Mouse (Mus musculus) intestine, embryonic 16.5 days (tissue): ENCODE measurements around the gene Hint2. TPM values are rescaled to one million over a fixed set of nuclear protein-coding genes. Genes with fewer than 3 reads are reported as not detected.
A peak's percentile ranks its signal among the peaks of the same experiment; 100 is the strongest.

Experiments
- ATAC-seq: fragments of 200-750 bp; cut with Nextera tagmentation; 2 replicates; pipeline ENCODE4 v1.8.0; 2017; ENCODE audit warnings: moderate TSS enrichment, moderate library complexity
- H3K27ac ChIP-seq: fragments of 300-500 bp; sonication (generic); 2 replicates; pipeline ENCODE4 v1.5.1; 2014; ENCODE audit warnings: mild to moderate bottlenecking, low read length
- H3K27me3 ChIP-seq: fragments of 300-500 bp; sonication (generic); replicated peaks from 2 replicates; pipeline ENCODE4 v1.6.1; 2014; ENCODE audit warnings: low read length, control low read depth, mixed read lengths; ENCODE audit not compliant: control insufficient read depth, insufficient read depth
- H3K36me3 ChIP-seq: fragments of 300-500 bp; sonication (generic); 2 replicates; pipeline ENCODE4 v1.6.1; 2014; ENCODE audit warnings: low read length, control low read depth; ENCODE audit not compliant: control insufficient read depth, insufficient read depth
- H3K4me1 ChIP-seq: fragments of 300-500 bp; sonication (generic); 2 replicates; pipeline ENCODE4 v1.6.1; 2014; ENCODE audit warnings: low read length, control low read depth, mixed read lengths; ENCODE audit not compliant: control insufficient read depth, insufficient read depth
- H3K4me2 ChIP-seq: fragments of 300-500 bp; sonication (generic); 2 replicates; pipeline ENCODE4 v1.6.1; 2014; ENCODE audit warnings: low read depth, low read length, control low read depth
- H3K4me3 ChIP-seq: fragments of 300-500 bp; sonication (generic); 2 replicates; pipeline ENCODE4 v1.5.1; 2014; ENCODE audit warnings: mild to moderate bottlenecking, low read length
- H3K9ac ChIP-seq: fragments of 300-500 bp; sonication (generic); 2 replicates; pipeline ENCODE4 v1.6.1; 2014; ENCODE audit warnings: low read depth, low read length
- H3K9me3 ChIP-seq: fragments of 300-500 bp; sonication (generic); 2 replicates; pipeline ENCODE4 v1.6.1; 2016; ENCODE audit warnings: low read length, control low read depth; ENCODE audit not compliant: control insufficient read depth
- WGBS: fragments of 180-500 bp; shearing (Covaris S2); extraction: QIAGEN DNeasy Blood & Tissue Kit; methylation state at CpG from one replicate; pipeline ENCODE4 v1.1.7; 2014; 5-methylcytosine and 5-hydroxymethylcytosine counted together
- polyA plus RNA-seq: library from polyadenylated mRNA; unstranded; fragments of >200 nt; fragmentation: Nextera tagmentation; extraction: Ambion mirVana; gene quantifications from 2 replicates; pipeline ENCODE4 v1.2.1, GENCODE M21; 2015

Gene Hint2
- polyA plus RNA-seq, 1 experiment from 2014 or later = 187 TPM

GRCm38 (mm10) chr4:43691026-43691425, 34.8 kb upstream of the Hint2 start:
- Histone ChIP-seq H3K9ac (no peak overlapping the region), H3K27ac (no peak overlapping the region), H3K4me1 (peaks cover 7% of the 10 kb centered on the region; the same call in 1 of the 2 replicates), H3K9me3 (no peaks in the 10 kb centered on the region), H3K4me3 (no peak overlapping the region), H3K4me2 (no peak overlapping the region), H3K36me3 (no peaks in the 10 kb centered on the region), H3K27me3 (no peaks in the 10 kb centered on the region)
- ATAC-seq = no peak
- WGBS = 80% methylated on average over 5 of the region's 5 CpGs

GRCm38 (mm10) chr4:43690021-43690420, 33.8 kb upstream of the Hint2 start:
- Histone ChIP-seq H3K9me3 (no peaks in the 10 kb centered on the region), H3K27me3 (no peaks in the 10 kb centered on the region), H3K36me3 (no peaks in the 10 kb centered on the region), H3K27ac (no peak overlapping the region), H3K9ac (no peak overlapping the region), H3K4me3 (no peak overlapping the region), H3K4me2 (no peak overlapping the region), H3K4me1 (no peaks in the 10 kb centered on the region; the same call in 1 of the 2 replicates)
- WGBS = 92% methylated on average over 17 of the region's 17 CpGs
- ATAC-seq = no peak

GRCm38 (mm10) chr4:43679416-43680043, 23.3 kb upstream of the Hint2 start:
- 81% methylated on average over 7 of the region's 7 CpGs for WGBS
- H3K4me3 ChIP-seq = no peak overlapping the region
- H3K27me3 ChIP-seq = no peaks in the 10 kb centered on the region
- no peaks in the 10 kb centered on the region; the same call in 1 of the 2 replicates for H3K4me1 ChIP-seq
- H3K9me3 ChIP-seq = no peaks in the 10 kb centered on the region
- H3K4me2 ChIP-seq = no peak overlapping the region
- no peak overlapping the region for H3K27ac ChIP-seq
- no peak overlapping the region for H3K9ac ChIP-seq
- no peak for ATAC-seq
- no peaks in the 10 kb centered on the region for H3K36me3 ChIP-seq

GRCm38 (mm10) chr4:43678541-43678940, 22.3 kb upstream of the Hint2 start:
- Histone ChIP-seq H3K36me3 (no peaks in the 10 kb centered on the region), H3K9me3 (no peaks in the 10 kb centered on the region), H3K27ac (no peak overlapping the region), H3K9ac (no peak overlapping the region), H3K27me3 (no peaks in the 10 kb centered on the region), H3K4me1 (no peaks in the 10 kb centered on the region; the same call in 1 of the 2 replicates), H3K4me2 (no peak overlapping the region), H3K4me3 (no peak overlapping the region)
- WGBS = 86% methylated on average over 6 of the region's 6 CpGs
- no peak for ATAC-seq

- Histone ChIP-seq H3K9ac (no peak overlapping the region), H3K4me3 (no peak overlapping the region), H3K9me3 (no peaks in the 10 kb centered on the region), H3K36me3 (no peaks in the 10 kb centered on the region), H3K4me1 (no peaks in the 10 kb centered on the region; the same call in 1 of the 2 replicates), H3K4me2 (no peak overlapping the region), H3K27me3 (no peaks in the 10 kb centered on the region), H3K27ac (no peak overlapping the region)
- ATAC-seq = peak; percentile 63
- WGBS = 65% methylated on average over 4 of the region's 4 CpGs
Observed at GRCm38 (mm10) chr4:43675608-43676007, 19.3 kb upstream of the Hint2 start.

GRCm38 (mm10) chr4:43674974-43675373, 18.7 kb upstream of the Hint2 start:
- peaks cover 2% of the 10 kb centered on the region for H3K4me1 ChIP-seq
- no peak overlapping the region for H3K27ac ChIP-seq
- H3K4me2 ChIP-seq = no peak overlapping the region
- no peaks in the 10 kb centered on the region for H3K27me3 ChIP-seq
- H3K9ac ChIP-seq = no peak overlapping the region
- ATAC-seq = peak; percentile 41; the same call in 1 of the 2 replicates
- H3K4me3 ChIP-seq = no peak overlapping the region
- no peaks in the 10 kb centered on the region for H3K36me3 ChIP-seq
- H3K9me3 ChIP-seq = no peaks in the 10 kb centered on the region
- WGBS = 60% methylated on average over 5 of the region's 5 CpGs

- Histone ChIP-seq H3K27me3 (no peaks in the 10 kb centered on the region), H3K4me1 (peaks cover 5% of the 10 kb centered on the region), H3K9me3 (no peaks in the 10 kb centered on the region), H3K36me3 (no peaks in the 10 kb centered on the region), H3K9ac (no peak overlapping the region), H3K27ac (no peak overlapping the region), H3K4me2 (no peak overlapping the region), H3K4me3 (no peak overlapping the region)
- WGBS = 74% methylated on average over 8 of the region's 8 CpGs
- no peak for ATAC-seq
Observed at GRCm38 (mm10) chr4:43673703-43674102, 17.4 kb upstream of the Hint2 start.

- no peak overlapping the region for H3K27ac ChIP-seq
- 0 out of 2 replicates have a peak overlapping the region, but pooled peaks have one; percentile 11 for H3K9ac ChIP-seq
- no peak overlapping the region for H3K4me2 ChIP-seq
- no peak overlapping the region for H3K4me3 ChIP-seq
- no peaks in the 10 kb centered on the region for H3K9me3 ChIP-seq
- no peaks in the 10 kb centered on the region for H3K36me3 ChIP-seq
- WGBS = 9% methylated on average over 2 of the region's 2 CpGs
- no peak for ATAC-seq
- H3K4me1 ChIP-seq = peaks cover 5% of the 10 kb centered on the region
- no peaks in the 10 kb centered on the region for H3K27me3 ChIP-seq
Observed at GRCm38 (mm10) chr4:43672070-43672469, 15.8 kb upstream of the Hint2 start.

- Histone ChIP-seq H3K4me3 (peak overlapping the region; percentile 83), H3K9ac (peak overlapping the region; percentile 90), H3K36me3 (no peaks in the 10 kb centered on the region), H3K27me3 (peaks cover 5% of the 10 kb centered on the region; the same call in 1 of the 2 replicates), H3K4me2 (peak overlapping the region; percentile 85), H3K4me1 (peaks cover 5% of the 10 kb centered on the region), H3K27ac (peak overlapping the region; percentile 49; the same call in 1 of the 2 replicates), H3K9me3 (no peaks in the 10 kb centered on the region)
- peak; percentile 83 for ATAC-seq
- 0% methylated on average over 21 of the region's 25 CpGs for WGBS
Observed at GRCm38 (mm10) chr4:43669428-43669794, 13.1 kb upstream of the Hint2 start.
